Mouse (Mus musculus): ENCODE measurements around the gene Gpc1. TPM values are rescaled to one million over a fixed set of nuclear protein-coding genes. Genes with fewer than 3 reads are reported as not detected.

Gene Gpc1
- polyA plus RNA-seq, 1 experiment from 2014 or later, result 41.8 TPM

DNA sequence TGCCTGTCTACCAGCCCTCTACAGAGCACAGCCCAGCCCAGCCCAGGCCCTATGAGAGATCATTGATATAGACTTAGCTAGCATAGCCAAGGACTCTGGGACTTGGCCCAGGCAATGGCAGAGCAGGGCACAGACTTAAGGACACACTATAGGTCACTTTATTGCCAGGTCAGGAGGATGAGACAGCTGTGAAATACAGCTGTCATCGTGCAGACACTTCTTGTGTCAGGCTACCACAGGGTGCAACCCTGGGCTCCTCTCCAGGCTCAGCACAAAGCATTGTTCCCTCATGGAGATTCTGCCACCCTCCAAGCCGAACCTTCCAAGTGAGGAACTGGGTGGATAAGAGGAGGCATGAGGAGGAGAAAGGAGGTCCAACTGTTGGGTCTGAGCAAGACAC, 38.5 kb downstream of the Gpc1 start:
- ATAC-seq (ENCODE audit: low FRiP score) (no peak), DNase-seq (ENCODE audit: low spot score, missing footprints) (no peak)
- no peak overlapping the region for H3K4me3 ChIP-seq (ENCODE audit: low read depth, low read length)
- no peak overlapping the region for H3K27ac ChIP-seq (ENCODE audit: low read depth, low read length)
- H3K27me3 ChIP-seq (ENCODE audit: control insufficient read depth, insufficient read depth, low read length), result no peaks in the 10 kb centered on the region
- no peaks in the 10 kb centered on the region for H3K36me3 ChIP-seq (ENCODE audit: control insufficient read depth, insufficient read depth, low read length)
- 75% methylated on average over 2 of the region's 2 CpGs for WGBS
- H3K9me3 ChIP-seq (ENCODE audit: control insufficient read depth, low read length), result no peaks in the 10 kb centered on the region
- H3K4me2 ChIP-seq, result no peak overlapping the region
- H3K4me1 ChIP-seq (ENCODE audit: control insufficient read depth, insufficient read depth, low read length), result no peaks in the 10 kb centered on the region
- no peak overlapping the region for H3K9ac ChIP-seq (ENCODE audit: low read length)

DNA sequence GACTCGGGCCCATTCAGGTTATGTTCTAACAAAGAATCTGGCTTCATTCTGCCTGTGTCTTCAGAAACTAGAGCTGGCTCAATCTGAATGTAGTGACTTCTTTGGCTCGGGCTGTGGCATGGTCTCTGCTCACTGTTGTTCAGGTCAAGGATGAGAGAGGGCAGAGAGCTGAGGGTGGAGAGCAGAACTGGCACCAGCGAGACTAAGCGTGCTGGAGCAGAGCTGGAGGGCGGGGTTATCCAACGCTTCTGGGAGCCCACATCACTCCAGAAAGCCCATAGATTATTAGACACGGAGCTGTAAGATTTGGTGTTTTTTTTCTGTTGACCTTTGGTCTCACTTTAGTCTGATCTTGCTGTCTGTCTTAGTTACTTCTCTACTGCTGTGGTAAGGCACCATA, 41.2 kb downstream of the Gpc1 start:
- Histone ChIP-seq H3K4me3 (ENCODE audit: low read depth, low read length) (no peak overlapping the region), H3K36me3 (ENCODE audit: control insufficient read depth, insufficient read depth, low read length) (no peaks in the 10 kb centered on the region), H3K4me1 (ENCODE audit: control insufficient read depth, insufficient read depth, low read length) (no peaks in the 10 kb centered on the region), H3K4me2 (no peak overlapping the region), H3K9ac (ENCODE audit: low read length) (no peak overlapping the region), H3K9me3 (ENCODE audit: control insufficient read depth, low read length) (no peaks in the 10 kb centered on the region), H3K27me3 (ENCODE audit: control insufficient read depth, insufficient read depth, low read length) (no peaks in the 10 kb centered on the region), H3K27ac (ENCODE audit: low read depth, low read length) (no peak overlapping the region)
- ATAC-seq (ENCODE audit: low FRiP score) (no peak), DNase-seq (ENCODE audit: low spot score, missing footprints) (no peak)
- WGBS, result 89% methylated on average over 7 of the region's 7 CpGs

DNA sequence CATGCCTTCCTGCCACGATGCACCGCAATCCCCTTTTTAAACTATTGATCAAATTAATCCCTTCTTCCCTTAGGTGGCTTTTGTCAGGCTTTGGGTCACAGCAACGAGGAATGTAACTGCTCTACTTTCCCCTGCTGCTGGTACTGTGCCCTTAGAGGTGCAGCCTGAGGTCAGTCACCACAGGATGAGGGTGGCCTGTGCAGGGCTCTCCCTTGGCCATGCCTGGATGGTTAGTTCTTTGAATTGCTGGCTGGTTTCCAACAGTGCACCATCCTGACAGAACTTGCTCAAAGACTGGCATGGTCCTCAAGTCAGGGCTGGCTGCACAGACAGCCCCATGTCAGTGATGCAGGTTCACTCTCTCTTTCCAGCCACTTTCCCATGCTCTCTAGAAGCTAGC, 42.6 kb downstream of the Gpc1 start:
- Histone ChIP-seq H3K4me2 (no peak overlapping the region), H3K36me3 (ENCODE audit: control insufficient read depth, insufficient read depth, low read length) (no peaks in the 10 kb centered on the region), H3K9me3 (ENCODE audit: control insufficient read depth, low read length) (no peaks in the 10 kb centered on the region), H3K4me3 (ENCODE audit: low read depth, low read length) (no peak overlapping the region), H3K4me1 (ENCODE audit: control insufficient read depth, insufficient read depth, low read length) (no peaks in the 10 kb centered on the region), H3K27me3 (ENCODE audit: control insufficient read depth, insufficient read depth, low read length) (no peaks in the 10 kb centered on the region), H3K27ac (ENCODE audit: low read depth, low read length) (no peak overlapping the region), H3K9ac (ENCODE audit: low read length) (no peak overlapping the region)
- no peak for DNase-seq (ENCODE audit: low spot score, missing footprints)
- ATAC-seq (ENCODE audit: low FRiP score), result no peak
- 55% methylated on average over 3 of the region's 3 CpGs for WGBS

DNA sequence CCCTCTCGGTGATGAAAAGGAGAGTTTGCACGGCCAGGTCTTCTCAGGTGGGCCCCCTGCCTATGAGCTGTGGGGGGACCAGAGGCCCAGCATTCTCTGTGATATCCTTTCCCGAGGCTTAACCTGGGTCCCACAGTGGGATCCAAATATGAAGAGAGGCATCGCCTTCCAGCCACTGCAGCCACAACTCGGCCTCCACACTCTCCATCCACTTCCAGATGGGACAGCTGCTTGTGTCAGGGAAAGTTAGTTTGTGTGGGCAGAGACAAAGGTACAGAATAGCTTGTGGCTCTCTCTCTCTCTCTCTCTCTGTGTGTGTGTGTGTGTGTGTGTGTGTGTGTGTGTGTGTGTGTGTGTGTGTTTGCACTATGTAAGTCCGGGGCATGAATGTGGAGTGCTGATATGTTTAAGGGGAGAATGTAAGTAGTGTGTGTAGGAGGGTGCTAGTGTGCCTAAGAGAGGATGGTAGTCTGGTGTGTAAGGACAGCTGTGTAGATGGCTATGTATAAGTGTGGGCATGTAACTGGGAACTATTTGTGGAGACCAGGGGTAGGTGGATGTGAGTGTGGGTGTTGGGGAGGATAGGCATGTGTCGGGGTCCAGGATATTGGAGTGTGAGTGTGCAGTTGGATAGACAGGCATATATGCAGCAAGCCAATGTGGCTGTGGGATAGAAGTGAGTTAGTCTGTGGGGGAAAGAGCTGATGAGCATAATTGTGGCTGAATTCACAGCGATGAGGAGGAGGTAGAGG, 44.1 kb downstream of the Gpc1 start:
- Histone ChIP-seq H3K4me3 (ENCODE audit: low read depth, low read length) (no peak overlapping the region), H3K9me3 (ENCODE audit: control insufficient read depth, low read length) (no peaks in the 10 kb centered on the region), H3K36me3 (ENCODE audit: control insufficient read depth, insufficient read depth, low read length) (no peaks in the 10 kb centered on the region), H3K4me2 (no peak overlapping the region), H3K27me3 (ENCODE audit: control insufficient read depth, insufficient read depth, low read length) (no peaks in the 10 kb centered on the region), H3K9ac (ENCODE audit: low read length) (no peak overlapping the region), H3K4me1 (ENCODE audit: control insufficient read depth, insufficient read depth, low read length) (no peaks in the 10 kb centered on the region), H3K27ac (ENCODE audit: low read depth, low read length) (no peak overlapping the region)
- DNase-seq (ENCODE audit: low spot score, missing footprints) (no peak), ATAC-seq (ENCODE audit: low FRiP score) (no peak)
- WGBS, result 85% methylated on average over 8 of the region's 8 CpGs

DNA sequence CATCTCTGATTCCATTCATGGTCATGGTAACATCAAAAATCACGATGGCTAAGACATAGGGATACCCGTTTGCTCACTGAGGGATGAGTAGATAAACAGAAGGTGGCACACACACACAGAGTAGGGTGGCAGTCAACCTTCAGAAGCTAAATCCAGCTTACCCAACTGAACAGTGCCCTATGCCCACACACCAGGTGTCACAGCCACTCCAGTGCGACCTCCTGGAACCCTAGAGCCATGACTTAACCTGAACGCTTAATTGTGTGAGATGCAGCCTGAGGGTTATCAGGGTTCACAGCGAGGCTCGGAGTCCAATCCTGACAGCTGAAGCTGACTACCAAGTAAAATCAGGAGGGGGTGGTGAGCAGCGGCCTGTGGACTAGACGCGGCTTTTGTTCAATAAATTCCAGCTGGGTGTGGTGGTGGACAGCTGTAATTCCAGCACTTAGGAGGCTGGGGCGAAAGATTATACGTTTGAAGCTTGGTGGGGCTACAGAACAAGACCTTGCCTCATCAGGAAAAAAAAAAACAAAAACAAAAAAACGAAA, 46.1 kb downstream of the Gpc1 start:
- no peak overlapping the region for H3K9ac ChIP-seq (ENCODE audit: low read length)
- DNase-seq (ENCODE audit: low spot score, missing footprints) (no peak), ATAC-seq (ENCODE audit: low FRiP score) (no peak)
- H3K27ac ChIP-seq (ENCODE audit: low read depth, low read length), result no peak overlapping the region
- WGBS, result 73% methylated on average over 12 of the region's 12 CpGs
- no peaks in the 10 kb centered on the region for H3K4me1 ChIP-seq (ENCODE audit: control insufficient read depth, insufficient read depth, low read length)
- no peaks in the 10 kb centered on the region for H3K9me3 ChIP-seq (ENCODE audit: control insufficient read depth, low read length)
- no peak overlapping the region for H3K4me2 ChIP-seq
- no peak overlapping the region for H3K4me3 ChIP-seq (ENCODE audit: low read depth, low read length)
- H3K36me3 ChIP-seq (ENCODE audit: control insufficient read depth, insufficient read depth, low read length), result no peaks in the 10 kb centered on the region
- H3K27me3 ChIP-seq (ENCODE audit: control insufficient read depth, insufficient read depth, low read length), result no peaks in the 10 kb centered on the region

DNA sequence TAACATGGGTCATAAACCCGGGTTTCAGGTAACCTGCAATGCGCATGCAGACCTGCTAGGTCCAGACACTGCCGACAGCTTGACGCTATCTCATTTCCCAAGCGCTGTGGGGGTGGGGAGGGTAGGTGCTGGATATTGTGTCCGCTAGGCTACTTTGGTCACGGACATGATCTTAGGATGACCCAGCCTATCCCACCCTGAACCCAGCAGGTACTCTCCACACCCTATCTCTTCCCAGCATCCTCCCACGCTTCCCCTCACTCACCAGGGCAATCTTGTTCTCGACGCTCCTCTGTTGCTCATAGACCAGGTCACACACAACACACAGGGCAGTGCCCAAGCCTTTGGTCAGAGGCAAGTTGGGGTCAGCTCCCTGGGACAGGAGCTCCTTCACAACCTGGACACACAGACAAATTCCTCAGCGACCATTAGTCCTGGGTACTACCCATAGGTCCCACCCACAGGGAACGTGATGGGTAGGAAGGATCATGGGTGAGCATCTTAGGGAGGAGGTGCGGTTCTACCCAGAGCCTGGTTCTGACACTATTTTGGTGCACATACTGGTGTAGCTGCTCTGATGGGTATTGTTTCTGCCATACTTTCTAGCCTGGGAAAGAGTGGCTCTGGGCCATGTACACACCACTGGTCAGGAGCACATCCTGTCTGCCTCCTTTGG, 46.8 kb downstream of the Gpc1 start:
- Histone ChIP-seq H3K4me3 (ENCODE audit: low read depth, low read length) (no peak overlapping the region), H3K4me2 (no peak overlapping the region), H3K36me3 (ENCODE audit: control insufficient read depth, insufficient read depth, low read length) (no peaks in the 10 kb centered on the region), H3K27me3 (ENCODE audit: control insufficient read depth, insufficient read depth, low read length) (no peaks in the 10 kb centered on the region), H3K9me3 (ENCODE audit: control insufficient read depth, low read length) (no peaks in the 10 kb centered on the region), H3K9ac (ENCODE audit: low read length) (no peak overlapping the region), H3K4me1 (ENCODE audit: control insufficient read depth, insufficient read depth, low read length) (no peaks in the 10 kb centered on the region), H3K27ac (ENCODE audit: low read depth, low read length) (no peak overlapping the region)
- DNase-seq (ENCODE audit: low spot score, missing footprints) (no peak), ATAC-seq (ENCODE audit: low FRiP score) (no peak)
- 91% methylated on average over 13 of the region's 13 CpGs for WGBS

DNA sequence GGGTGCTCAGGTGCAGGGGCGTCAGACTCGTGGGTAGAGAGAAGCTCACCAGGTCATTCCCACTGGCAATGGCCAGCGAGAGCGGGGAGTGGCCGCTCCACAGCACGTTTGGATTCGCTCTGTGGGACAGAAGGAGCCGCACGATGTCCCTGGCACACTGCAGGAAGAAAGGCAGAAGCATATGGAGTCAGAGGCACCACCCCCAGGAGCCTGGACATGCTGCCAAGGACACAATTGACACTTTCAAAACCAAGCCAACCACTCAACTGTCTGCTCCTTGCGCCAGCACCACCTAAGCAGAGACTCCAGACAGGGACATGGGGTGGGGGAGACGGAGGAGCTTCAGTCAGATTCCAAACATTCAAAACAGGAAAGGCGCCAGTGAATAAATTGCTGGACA, 47.8 kb downstream of the Gpc1 start:
- no peak for ATAC-seq (ENCODE audit: low FRiP score)
- H3K4me2 ChIP-seq, result no peak overlapping the region
- H3K4me3 ChIP-seq (ENCODE audit: low read depth, low read length), result no peak overlapping the region
- DNase-seq (ENCODE audit: low spot score, missing footprints), result no peak
- no peak overlapping the region for H3K27ac ChIP-seq (ENCODE audit: low read depth, low read length)
- WGBS, result 89% methylated on average over 12 of the region's 12 CpGs
- H3K36me3 ChIP-seq (ENCODE audit: control insufficient read depth, insufficient read depth, low read length), result no peaks in the 10 kb centered on the region
- H3K4me1 ChIP-seq (ENCODE audit: control insufficient read depth, insufficient read depth, low read length), result no peaks in the 10 kb centered on the region
- H3K27me3 ChIP-seq (ENCODE audit: control insufficient read depth, insufficient read depth, low read length), result no peaks in the 10 kb centered on the region
- no peak overlapping the region for H3K9ac ChIP-seq (ENCODE audit: low read length)
- H3K9me3 ChIP-seq (ENCODE audit: control insufficient read depth, low read length), result no peaks in the 10 kb centered on the region

DNA sequence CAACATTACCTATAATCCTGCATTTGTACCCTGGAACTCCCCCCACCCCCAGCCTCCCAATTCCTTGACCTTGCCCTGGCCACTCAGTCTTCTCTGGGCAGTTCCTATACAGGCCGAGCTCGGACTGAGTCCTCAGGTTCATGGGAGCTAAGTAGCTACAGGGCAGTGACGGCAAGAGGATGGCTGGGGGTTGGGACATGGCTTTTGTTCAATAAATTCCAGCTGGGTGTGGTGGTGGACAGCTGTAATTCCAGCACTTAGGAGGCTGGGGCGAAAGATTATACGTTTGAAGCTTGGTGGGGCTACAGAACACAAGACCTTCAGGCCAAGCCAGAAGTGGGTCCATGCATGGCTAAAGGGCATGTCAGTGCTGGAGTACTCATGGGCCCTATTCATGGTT, 48.7 kb downstream of the Gpc1 start:
- H3K4me2 ChIP-seq, result no peak overlapping the region

DNA sequence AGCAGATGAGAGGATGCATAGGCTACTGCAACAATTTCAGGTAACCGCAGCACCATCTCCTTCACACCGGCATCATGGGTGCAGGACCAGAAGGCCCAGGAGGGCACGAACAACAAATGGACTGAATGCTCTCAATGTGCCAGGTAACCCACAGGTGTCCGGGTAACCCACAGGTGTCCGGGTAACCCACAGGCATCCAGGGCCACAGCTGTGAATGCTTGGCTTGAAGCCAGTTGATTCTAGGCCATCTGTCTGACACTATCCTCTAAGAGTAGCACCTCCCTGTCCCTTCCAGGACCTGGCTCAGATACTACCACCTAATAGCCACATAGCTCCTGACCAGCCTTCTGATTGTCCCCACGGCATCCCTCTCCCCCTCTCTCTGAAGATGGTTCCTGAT, 50.5 kb downstream of the Gpc1 start:
- 89% methylated on average over 6 of the region's 6 CpGs for WGBS
- Histone ChIP-seq H3K4me1 (ENCODE audit: control insufficient read depth, insufficient read depth, low read length) (no peaks in the 10 kb centered on the region), H3K27me3 (ENCODE audit: control insufficient read depth, insufficient read depth, low read length) (no peaks in the 10 kb centered on the region), H3K9me3 (ENCODE audit: control insufficient read depth, low read length) (no peaks in the 10 kb centered on the region), H3K27ac (ENCODE audit: low read depth, low read length) (no peak overlapping the region), H3K9ac (ENCODE audit: low read length) (no peak overlapping the region), H3K4me3 (ENCODE audit: low read depth, low read length) (no peak overlapping the region), H3K36me3 (ENCODE audit: control insufficient read depth, insufficient read depth, low read length) (no peaks in the 10 kb centered on the region), H3K4me2 (no peak overlapping the region)
- DNase-seq (ENCODE audit: low spot score, missing footprints), result no peak
- no peak for ATAC-seq (ENCODE audit: low FRiP score)

More for the DNA sequence above, 48.7 kb downstream of the Gpc1 start:
- Histone ChIP-seq H3K4me1 (ENCODE audit: control insufficient read depth, insufficient read depth, low read length) (no peaks in the 10 kb centered on the region), H3K4me3 (ENCODE audit: low read depth, low read length) (no peak overlapping the region), H3K9me3 (ENCODE audit: control insufficient read depth, low read length) (no peaks in the 10 kb centered on the region), H3K9ac (ENCODE audit: low read length) (no peak overlapping the region), H3K36me3 (ENCODE audit: control insufficient read depth, insufficient read depth, low read length) (no peaks in the 10 kb centered on the region), H3K27me3 (ENCODE audit: control insufficient read depth, insufficient read depth, low read length) (no peaks in the 10 kb centered on the region), H3K27ac (ENCODE audit: low read depth, low read length) (no peak overlapping the region)
- no peak for DNase-seq (ENCODE audit: low spot score, missing footprints)
- no peak for ATAC-seq (ENCODE audit: low FRiP score)
- 80% methylated on average over 5 of the region's 5 CpGs for WGBS
